Mouse (Mus musculus) embryo, embryonic 10.5 days (tissue): ENCODE results near the gene Ddo.

Experiments
- DNase-seq: peaks from one replicate; pipeline ENCODE4 v3.0.0-alpha.2; 2015; ENCODE audit warnings: low spot score

The Ddo gene

GRCm38 (mm10) chr10:40665270-40665669 is 35.5 kb downstream of the Ddo start:
- DNase-seq: no peak

DNA sequence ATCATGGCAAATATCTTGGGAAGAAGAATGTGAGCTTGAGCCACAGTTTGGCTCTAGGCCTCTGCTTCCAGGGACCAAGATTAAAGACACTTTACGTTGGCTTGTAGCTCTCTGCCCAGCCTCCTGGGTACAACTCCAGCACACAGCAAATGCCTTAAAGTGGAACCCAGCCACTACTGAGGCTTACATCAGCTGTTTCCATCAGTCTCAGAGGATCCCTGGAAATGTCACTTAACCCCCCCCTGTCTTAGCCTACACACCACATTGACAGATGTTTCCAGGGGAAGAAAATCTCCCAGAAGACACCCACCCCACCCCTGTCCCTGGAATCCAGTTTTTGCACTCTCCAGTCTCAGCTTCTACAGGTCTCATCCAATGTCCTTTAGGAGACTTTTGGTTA is 37.1 kb downstream of the Ddo start:
- DNase-seq: no peak

DNA sequence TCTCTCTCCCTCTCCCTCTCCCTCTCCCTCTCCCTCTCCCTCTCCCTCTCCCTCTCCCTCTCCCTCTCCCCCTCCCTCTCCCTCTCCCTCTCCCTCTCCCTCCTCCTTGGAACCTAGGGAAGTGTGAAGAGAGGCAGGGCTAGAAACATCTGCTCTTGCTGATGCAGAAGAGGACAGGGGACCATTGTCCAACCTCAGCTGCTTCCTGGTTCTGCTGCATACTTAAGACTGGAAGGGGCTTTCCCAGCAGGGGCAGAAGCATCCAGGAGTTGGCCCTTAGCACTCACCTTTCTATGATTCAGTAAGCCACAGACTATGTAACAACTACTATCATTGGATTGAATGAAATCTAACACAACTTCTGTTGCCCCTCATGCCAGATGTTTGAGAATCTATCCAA is 38.8 kb downstream of the Ddo start:
- no peak for DNase-seq

GRCm38 (mm10) chr10:40672587-40673296 is 42.9 kb downstream of the Ddo start:
- peak; percentile 31 for DNase-seq

DNA sequence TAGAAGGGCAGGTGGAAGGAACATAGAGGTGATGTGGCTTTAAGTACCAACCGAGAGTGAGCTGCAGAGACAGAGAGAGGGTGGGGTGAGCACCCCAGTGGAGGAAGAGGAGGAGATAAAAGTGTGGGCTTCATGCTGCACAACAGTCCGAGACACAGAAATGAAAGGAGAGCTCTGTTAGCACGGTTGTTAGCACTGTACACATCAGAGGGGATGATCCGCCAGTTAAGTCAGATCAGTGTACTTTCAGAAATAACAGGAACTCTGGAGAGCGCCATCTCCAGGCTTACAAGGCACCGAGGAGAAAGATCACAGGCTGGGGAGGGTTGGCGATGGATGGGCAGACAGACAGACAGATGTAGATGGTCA is 43.5 kb downstream of the Ddo start:
- no peak for DNase-seq

DNA sequence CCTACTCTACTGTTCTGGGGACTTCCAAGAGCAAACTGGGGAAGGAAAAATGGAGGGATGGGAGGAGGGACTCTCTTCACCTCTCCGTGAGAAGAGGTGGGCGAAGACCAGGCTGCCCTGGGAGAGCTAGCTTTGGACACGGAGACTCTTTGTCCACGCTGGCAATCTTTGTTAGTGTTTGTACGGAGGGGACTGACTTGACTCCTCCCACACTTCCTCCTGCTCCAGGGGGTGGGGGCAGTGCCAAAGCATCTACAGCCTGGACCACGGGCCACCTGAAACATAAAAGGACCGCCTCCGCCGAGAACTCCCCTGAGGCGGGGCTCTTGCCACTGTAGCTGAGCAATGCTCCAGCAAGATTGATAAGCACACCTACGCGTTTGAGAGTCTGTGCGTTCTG is 44.3 kb downstream of the Ddo start:
- DNase-seq: peak; percentile 43

- DNase-seq: no peak
These were observed 46.1 kb downstream of the Ddo start for GRCm38 (mm10) chr10:40675921-40676320.

DNA sequence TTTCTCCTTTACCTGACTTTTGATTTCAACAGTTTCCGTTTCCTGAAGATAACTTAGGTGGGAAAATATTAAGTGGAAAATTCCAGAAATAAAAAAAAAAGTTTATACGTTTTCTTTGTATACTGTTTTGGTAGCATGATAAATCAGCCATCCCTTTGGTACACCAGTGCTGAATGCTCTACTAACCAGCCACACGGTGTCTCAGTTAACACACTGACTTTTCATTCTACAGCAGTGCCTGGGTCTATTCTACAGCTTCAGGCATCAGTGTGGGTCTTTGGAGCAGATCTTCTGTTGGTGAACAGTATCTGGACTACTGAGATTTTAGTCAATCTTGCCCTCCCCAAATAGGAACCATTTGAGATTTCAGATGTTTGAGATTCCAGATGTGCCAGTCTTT is 48.7 kb downstream of the Ddo start:
- no peak for DNase-seq

- no peak for DNase-seq
These were observed 52.7 kb downstream of the Ddo start for GRCm38 (mm10) chr10:40682470-40682869.

- peak; percentile 87 for DNase-seq
These were observed 53.5 kb downstream of the Ddo start, which contains the start of gene Mettl24 for GRCm38 (mm10) chr10:40683092-40683867. Gene Mettl24 (plus strand): TSS chr10:40683282.

- DNase-seq: no peak
These were observed 54.0 kb downstream of the Ddo start for GRCm38 (mm10) chr10:40683868-40684253.

DNA sequence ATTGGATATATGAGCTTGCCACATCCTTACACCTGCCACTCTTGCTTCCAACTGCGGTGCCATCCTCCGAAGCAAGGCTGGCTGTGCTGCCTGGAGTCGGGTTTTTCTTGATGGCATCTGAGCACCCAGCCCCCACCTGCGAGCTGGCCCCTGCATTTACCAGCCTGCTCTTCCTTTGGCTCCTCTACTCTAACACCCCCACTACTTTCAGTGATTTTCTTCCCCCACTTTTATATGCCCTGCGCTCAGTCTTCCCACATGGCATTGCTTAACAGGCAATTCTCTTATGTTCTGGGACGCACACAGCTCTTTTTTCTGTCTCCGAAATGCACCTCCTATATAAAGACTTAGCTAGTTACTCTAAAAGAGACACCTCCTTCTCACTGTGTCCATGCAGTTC is 54.5 kb downstream of the Ddo start:
- DNase-seq: no peak

GRCm38 (mm10) chr10:40685641-40686040 is 55.8 kb downstream of the Ddo start:
- DNase-seq: peak; percentile 57

DNA sequence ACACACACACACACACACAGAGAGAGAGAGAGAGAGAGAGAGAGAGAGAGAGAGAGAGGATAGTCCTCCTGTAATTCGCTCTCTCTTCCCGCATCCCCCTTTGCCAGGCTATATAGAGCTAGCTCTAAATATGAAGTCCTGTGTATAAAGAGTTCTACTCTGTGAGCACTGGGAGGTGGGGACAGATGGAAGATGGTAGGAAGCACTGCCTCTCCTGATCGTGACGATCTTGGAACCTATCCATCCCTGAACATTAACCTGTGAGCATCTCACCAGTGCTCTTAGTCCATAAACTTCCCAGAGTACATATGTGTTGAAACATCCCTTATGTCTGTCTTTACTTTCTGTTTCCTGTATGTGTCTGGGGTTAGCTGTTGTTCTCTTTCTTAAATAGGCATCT is 57.2 kb downstream of the Ddo start:
- DNase-seq: no peak

DNA sequence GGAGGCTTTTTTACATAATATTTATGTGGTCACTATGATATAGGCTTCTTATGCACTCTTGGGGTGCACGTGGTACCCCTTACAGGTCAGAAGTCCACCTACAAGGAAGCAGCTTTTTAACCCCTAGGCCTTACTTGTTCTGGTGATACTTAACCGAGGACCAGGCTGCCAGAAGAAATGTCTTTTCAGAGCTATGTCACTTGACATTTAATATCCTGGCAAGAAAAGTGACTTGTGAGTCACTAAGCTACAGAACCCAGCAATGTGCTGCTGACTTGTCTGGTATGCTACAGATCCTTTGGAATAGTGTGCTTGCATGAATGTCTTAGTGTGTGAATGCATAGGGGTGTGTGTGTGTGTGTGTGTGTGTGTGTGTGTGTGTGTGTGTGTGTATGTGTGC is 57.6 kb downstream of the Ddo start:
- DNase-seq: no peak

DNA sequence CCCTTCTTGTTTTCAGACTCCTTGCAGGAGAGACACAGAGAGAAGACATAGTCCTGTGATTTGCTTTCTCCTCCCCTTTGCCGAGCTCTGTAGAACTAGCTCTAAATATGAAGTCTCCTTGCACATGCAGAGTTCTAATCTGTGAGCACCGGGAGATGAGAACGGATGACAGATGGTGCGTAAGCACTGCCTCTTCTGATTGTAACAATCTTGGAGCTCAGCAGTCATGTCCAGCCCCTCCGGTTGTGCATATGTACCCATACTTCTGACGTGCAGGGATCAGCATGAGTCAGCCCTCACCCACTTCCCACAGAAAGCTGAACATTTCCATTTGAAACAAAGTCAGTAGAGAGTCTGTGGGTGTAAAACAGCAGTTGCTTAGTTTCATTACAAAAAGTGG is 58.5 kb downstream of the Ddo start:
- DNase-seq: no peak

DNA sequence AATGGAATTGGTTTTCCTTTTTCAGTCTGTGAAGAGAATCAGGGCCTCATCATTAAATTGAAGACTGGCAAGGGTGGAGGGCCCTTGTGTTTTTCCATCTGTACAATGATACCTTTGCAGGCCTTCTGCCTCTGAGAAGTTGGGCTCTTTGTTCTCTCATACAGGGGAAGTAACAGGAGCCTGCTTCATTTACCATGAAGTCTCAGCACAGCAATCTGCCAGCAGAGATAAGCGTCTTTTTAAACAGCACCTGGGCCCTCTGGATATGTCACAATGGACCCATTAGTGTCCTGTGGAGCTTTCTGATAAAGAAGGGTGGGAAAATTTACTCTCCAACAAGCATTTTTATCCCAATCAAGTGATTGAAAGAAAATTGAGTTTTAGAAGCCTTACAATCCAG is 59.1 kb downstream of the Ddo start:
- DNase-seq: no peak

DNA sequence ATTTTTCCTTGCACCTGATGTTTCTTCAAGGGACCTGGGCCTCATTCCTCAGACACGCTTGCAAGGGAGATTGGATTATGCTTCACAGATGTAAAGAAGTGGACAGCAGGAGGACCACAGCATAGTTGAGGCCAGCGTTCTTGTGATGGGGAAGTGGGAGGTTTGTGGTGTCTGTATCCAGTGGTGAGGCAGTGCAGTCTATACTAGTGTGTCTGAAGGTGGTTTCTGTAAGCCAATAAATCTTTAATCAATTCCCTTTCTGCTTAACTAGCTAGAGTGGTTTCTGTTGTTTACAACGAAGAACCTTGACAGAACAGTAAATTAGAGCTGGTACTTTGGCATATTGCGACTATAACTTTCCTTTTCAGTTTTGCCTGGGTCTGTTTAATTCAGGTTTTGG is 68.8 kb downstream of the Ddo start:
- DNase-seq: no peak

DNA sequence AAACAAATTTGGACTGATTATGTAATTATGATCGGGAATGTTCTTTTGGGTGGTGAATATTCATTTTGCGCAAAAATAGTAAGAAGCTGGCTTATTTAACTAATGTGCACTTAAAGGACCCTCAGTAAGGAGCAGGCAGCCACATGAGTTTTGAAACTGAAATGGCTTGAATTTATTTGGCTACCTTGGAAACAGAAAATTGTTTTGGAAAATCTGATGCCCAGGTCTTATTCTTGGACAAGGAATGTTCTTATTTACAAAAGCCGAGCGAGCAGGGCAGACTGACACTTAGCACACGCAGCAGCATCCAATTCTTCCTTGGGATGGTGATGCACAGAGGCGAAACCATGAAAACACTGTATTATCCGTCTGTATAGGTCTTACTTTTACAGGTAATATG is 81.3 kb downstream of the Ddo start:
- DNase-seq: no peak

- peak; percentile 81 for DNase-seq
These were observed 83.3 kb downstream of the Ddo start for GRCm38 (mm10) chr10:40713018-40713608.

DNA sequence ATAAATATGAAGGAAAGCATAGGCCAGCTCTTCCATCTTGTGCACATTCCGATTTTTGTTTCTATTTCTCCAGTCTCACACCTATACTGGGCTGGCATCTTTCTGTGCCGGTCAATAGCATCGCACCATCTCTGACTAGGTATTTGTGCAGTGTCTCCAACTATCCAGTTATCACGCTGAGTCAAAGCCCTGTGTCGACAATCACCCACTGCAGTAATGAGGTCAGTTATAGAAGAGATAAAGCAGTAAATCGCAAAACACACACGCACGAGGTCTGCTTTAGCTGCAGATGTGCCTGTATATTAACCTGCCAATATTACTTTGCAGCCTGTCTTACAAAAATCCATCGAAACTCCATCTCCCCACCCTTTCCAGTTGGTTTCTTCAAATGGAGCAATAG is 84.0 kb downstream of the Ddo start:
- no peak for DNase-seq

DNA sequence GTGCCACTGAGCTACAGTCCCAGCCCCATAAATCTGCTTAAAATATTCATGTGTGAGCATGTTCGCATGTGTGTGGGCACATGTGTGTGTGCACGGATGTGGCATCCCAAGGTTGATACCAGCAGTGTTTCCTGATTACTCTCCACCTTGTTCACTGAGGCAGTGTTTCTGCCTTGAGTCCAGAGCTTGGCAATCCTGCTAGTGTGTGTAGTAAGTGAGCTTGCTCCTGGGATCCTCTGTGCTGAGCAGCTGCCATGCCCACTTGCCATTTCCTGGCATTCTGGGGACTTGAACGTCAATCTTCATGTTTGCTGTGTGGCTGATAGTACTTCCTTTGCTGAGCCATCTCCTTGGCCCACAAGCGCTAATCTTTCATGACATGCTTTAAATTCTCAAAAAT is 85.3 kb downstream of the Ddo start:
- DNase-seq: no peak

GRCm38 (mm10) chr10:40716296-40716695 is 86.5 kb downstream of the Ddo start:
- no peak for DNase-seq
